Mouse (Mus musculus) liver, adult 2 months (tissue): ENCODE results near the gene Galnt16. TPM values are rescaled to one million over a fixed set of nuclear protein-coding genes. Genes with fewer than 3 reads are reported as not detected.

Experiments
- DNase-seq: peaks from one replicate; pipeline ENCODE4 v3.0.0-alpha.2; 2011; ENCODE audit warnings: low read depth, low spot score; ENCODE audit errors: extremely low read depth
- H3K27ac ChIP-seq: fragments of 200-500 bp; replicated peaks from 2 replicates; pipeline ENCODE4 v1.5.1; 2012; ENCODE audit warnings: low read depth, mild to moderate bottlenecking, control low read depth, inconsistent platforms, low read length; ENCODE audit not compliant: insufficient read depth
- H3K27me3 ChIP-seq: fragments of 200-500 bp; 2 replicates; pipeline ENCODE4 v1.6.1; 2012; ENCODE audit warnings: mild to moderate bottlenecking, moderate library complexity, low read length, inconsistent platforms; ENCODE audit not compliant: control insufficient read depth, insufficient read depth
- H3K36me3 ChIP-seq: fragments of 200-500 bp; 2 replicates; pipeline ENCODE4 v1.6.1; 2012; ENCODE audit warnings: low read length, inconsistent platforms; ENCODE audit not compliant: control insufficient read depth, insufficient read depth
- H3K4me1 ChIP-seq: fragments of 200-500 bp; 2 replicates; pipeline ENCODE4 v1.6.1; 2011; ENCODE audit warnings: low read length; ENCODE audit not compliant: control insufficient read depth, insufficient read depth
- H3K4me3 ChIP-seq: fragments of 200-500 bp; 2 replicates; pipeline ENCODE4 v1.5.1; 2011; ENCODE audit warnings: low read depth, mild to moderate bottlenecking, control low read depth, low read length, moderate library complexity; ENCODE audit not compliant: insufficient read depth
- H3K79me2 ChIP-seq: fragments of 200-500 bp; 2 replicates; pipeline ENCODE4 v1.6.1; 2012; ENCODE audit warnings: inconsistent platforms, mild to moderate bottlenecking, low read length, moderate library complexity; ENCODE audit not compliant: control insufficient read depth, insufficient read depth
- H3K9ac ChIP-seq: fragments of 200-500 bp; 2 replicates; pipeline ENCODE4 v1.6.1; 2012; ENCODE audit warnings: low read depth, mild to moderate bottlenecking, control low read depth, inconsistent platforms, low read length
- CTCF ChIP-seq: fragments of 200-500 bp; IDR thresholded peaks from 2 replicates; pipeline ENCODE4 v1.5.1; 2011; ENCODE audit warnings: low read depth, low read length, control low read depth
- POLR2A ChIP-seq: fragments of 200-500 bp; IDR thresholded peaks from 2 replicates; pipeline ENCODE4 v1.6.1; 2011; ENCODE audit warnings: low read length, control low read depth; ENCODE audit not compliant: insufficient read depth; ENCODE audit errors: extremely low read depth
- WGBS: fragments of 180-500 bp; shearing (Covaris S2); methylation state at CpG from one replicate; pipeline ENCODE4 v1.1.7; 2018; 5-methylcytosine and 5-hydroxymethylcytosine counted together
- polyA plus RNA-seq: library from polyadenylated mRNA; depleted of rRNA; stranded (reverse); fragments of >200 nt; gene quantifications from 2 replicates; pipeline ENCODE4 v1.2.3, GENCODE M21; 2012
- total RNA-seq: library from RNA; depleted of rRNA; stranded (reverse); fragments of >200 nt; gene quantifications from 2 replicates; pipeline ENCODE4 v1.2.3, GENCODE M21; 2014

The Galnt16 gene
- total and polyA plus RNA-seq, 2 experiments: 0.02 TPM; not detected in 1

- WGBS: 34% methylated on average over 6 of the region's 6 CpGs
- Histone ChIP-seq H3K27me3 (no peaks in the 10 kb centered on the region), H3K36me3 (no peaks in the 10 kb centered on the region), H3K79me2 (no peaks in the 10 kb centered on the region), H3K9ac (no peak overlapping the region), H3K4me1 (0 out of 2 replicates have a peak, but pooled peaks cover 3% of the 10 kb centered on the region), H3K4me3 (no peak overlapping the region), H3K27ac (no peak overlapping the region)
- TF ChIP-seq POLR2A: no peak
- no peak for TF ChIP-seq CTCF
- no peak for DNase-seq
Observed at GRCm38 (mm10) chr12:80598756-80599155, 80.7 kb downstream of the Galnt16 start.

GRCm38 (mm10) chr12:80601597-80602269 is 83.7 kb downstream of the Galnt16 start:
- 0 out of 2 replicates have a peak, but pooled peaks cover 5% of the 10 kb centered on the region for H3K4me1 ChIP-seq
- 76% methylated on average over 9 of the region's 9 CpGs for WGBS
- no peaks in the 10 kb centered on the region for H3K27me3 ChIP-seq
- H3K36me3 ChIP-seq: no peaks in the 10 kb centered on the region
- no peaks in the 10 kb centered on the region for H3K79me2 ChIP-seq
- H3K4me3 ChIP-seq: no peak overlapping the region
- no peak overlapping the region for H3K27ac ChIP-seq
- no peak for DNase-seq
- no peak overlapping the region for H3K9ac ChIP-seq
- TF ChIP-seq POLR2A (no peak), CTCF (no peak)

GRCm38 (mm10) chr12:80602432-80602831 is 84.4 kb downstream of the Galnt16 start:
- 92% methylated on average over 5 of the region's 5 CpGs for WGBS
- TF ChIP-seq POLR2A: no peak
- H3K4me1 ChIP-seq: 0 out of 2 replicates have a peak, but pooled peaks cover 5% of the 10 kb centered on the region
- no peaks in the 10 kb centered on the region for H3K27me3 ChIP-seq
- DNase-seq: no peak
- no peak overlapping the region for H3K4me3 ChIP-seq
- H3K79me2 ChIP-seq: no peaks in the 10 kb centered on the region
- H3K9ac ChIP-seq: no peak overlapping the region
- H3K27ac ChIP-seq: no peak overlapping the region
- no peaks in the 10 kb centered on the region for H3K36me3 ChIP-seq

GRCm38 (mm10) chr12:80603566-80603965 is 85.5 kb downstream of the Galnt16 start:
- no peak overlapping the region for H3K27ac ChIP-seq
- no peaks in the 10 kb centered on the region for H3K79me2 ChIP-seq
- TF ChIP-seq POLR2A: no peak
- no peak for TF ChIP-seq CTCF
- peak; percentile 34 for DNase-seq
- H3K27me3 ChIP-seq: no peaks in the 10 kb centered on the region
- H3K36me3 ChIP-seq: no peaks in the 10 kb centered on the region
- WGBS: 3% methylated on average over 4 of the region's 4 CpGs
- 0 out of 2 replicates have a peak, but pooled peaks cover 5% of the 10 kb centered on the region for H3K4me1 ChIP-seq
- no peak overlapping the region for H3K9ac ChIP-seq
- no peak overlapping the region for H3K4me3 ChIP-seq

- H3K9ac ChIP-seq: no peak overlapping the region
- no peaks in the 10 kb centered on the region for H3K36me3 ChIP-seq
- no peak overlapping the region for H3K4me3 ChIP-seq
- TF ChIP-seq POLR2A: no peak
- no peak for TF ChIP-seq CTCF
- 0 out of 2 replicates have a peak, but pooled peaks cover 5% of the 10 kb centered on the region for H3K4me1 ChIP-seq
- 94% methylated on average over 2 of the region's 2 CpGs for WGBS
- no peaks in the 10 kb centered on the region for H3K27me3 ChIP-seq
- no peak for DNase-seq
- no peak overlapping the region for H3K27ac ChIP-seq
- H3K79me2 ChIP-seq: no peaks in the 10 kb centered on the region
Observed at GRCm38 (mm10) chr12:80604218-80604617, 86.1 kb downstream of the Galnt16 start.

GRCm38 (mm10) chr12:80608576-80608975 is 90.5 kb downstream of the Galnt16 start:
- DNase-seq: no peak
- WGBS: 86% methylated on average over 1 of the region's 1 CpGs
- TF ChIP-seq CTCF (no peak), POLR2A (no peak)
- Histone ChIP-seq H3K9ac (no peak overlapping the region), H3K27me3 (no peaks in the 10 kb centered on the region), H3K4me3 (no peak overlapping the region), H3K36me3 (no peaks in the 10 kb centered on the region), H3K79me2 (no peaks in the 10 kb centered on the region), H3K27ac (no peak overlapping the region), H3K4me1 (0 out of 2 replicates have a peak, but pooled peaks cover 2% of the 10 kb centered on the region)
